Mouse (Mus musculus) heart, adult 18-20 months (tissue): ENCODE data around the gene Scfd1. TPM values are rescaled to one million over a fixed set of nuclear protein-coding genes. Genes with fewer than 3 reads are reported as not detected.
A peak's percentile ranks its signal among the peaks of the same experiment; 100 is the strongest.

Source experiments
- DNase-seq, 2 experiments: peaks; one replicate each; pipeline ENCODE4 v3.0.0; 2021 to 2022; ENCODE audit warnings: mixed read lengths in 1 of 2
- long read RNA-seq, 2 experiments: library from polyadenylated mRNA; stranded (forward); transcript quantifications; one replicate each; pipeline ENCODE4 v2.0.0; 2021
- total RNA-seq, 2 experiments: library from RNA; stranded (reverse); gene quantifications; 2 replicates each; pipeline ENCODE4 v1.2.3; 2021

Scfd1 gene
- total RNA-seq, result 10 to 100 TPM; 21.1 to 23.9 TPM
- long read RNA-seq, experiment 1, transcript Scfd1-201 (25 exons, 2,096 nt), result major isoform, 22 of 23 reads
- long read RNA-seq, experiment 1, partial matches to known transcripts, result 0 of 23 reads
- long read RNA-seq, experiment 1, other reads (novel, unspliced or antisense), result 1 of 23 reads
- long read RNA-seq, experiment 2, transcript Scfd1-201 (25 exons, 2,096 nt), result major isoform, 6 of 6 reads
- long read RNA-seq, experiment 2, partial matches to known transcripts, result 0 of 6 reads
- long read RNA-seq, experiment 2, other reads (novel, unspliced or antisense), result 0 of 6 reads

GRCm38 (mm10) chr12:51377003-51377887, at the start of gene Scfd1:
Scfd1 (plus strand) TSS chr12:51377510.
- DNase-seq, result peak; percentile 93 to 96

DNA sequence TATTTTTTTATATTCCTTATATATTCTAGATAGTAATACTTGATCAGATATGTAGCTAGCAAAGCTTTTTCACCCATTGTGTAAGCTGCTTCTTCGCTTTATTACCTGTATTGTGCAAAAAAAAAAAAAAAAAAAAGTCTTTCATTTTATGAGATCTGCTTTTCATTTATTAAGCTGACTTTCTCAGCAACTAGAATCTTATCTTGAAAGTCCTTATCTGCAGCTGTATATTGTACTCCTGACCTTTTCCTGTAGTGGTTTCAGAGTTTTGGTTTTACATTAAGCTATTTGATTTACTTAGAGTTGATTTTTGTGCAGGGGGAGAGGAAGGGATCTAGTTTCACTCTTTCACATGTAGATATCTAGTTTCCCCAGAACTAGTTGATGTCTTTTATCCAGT, 40.3 kb upstream of the Scfd1 start:
- DNase-seq, result no peak

DNA sequence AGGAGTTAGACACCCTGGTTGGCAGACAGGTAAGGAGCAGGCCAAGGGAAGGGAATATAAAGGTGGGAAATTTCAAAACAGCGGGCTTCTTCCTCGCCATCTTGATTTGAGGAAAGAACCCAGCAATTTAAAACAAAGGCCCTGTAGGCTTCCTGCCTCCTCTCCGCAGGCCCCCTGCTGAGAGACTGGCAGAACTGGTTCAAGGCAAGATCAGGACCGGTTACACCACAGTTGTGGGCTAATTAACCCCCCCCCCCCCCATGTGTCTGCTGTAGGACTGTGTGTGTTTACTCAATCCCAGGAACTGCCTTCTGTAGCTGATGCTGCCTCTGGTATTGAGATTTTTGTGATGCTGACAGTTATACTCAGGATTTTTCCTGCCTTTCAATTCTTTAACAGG, 31.2 kb upstream of the Scfd1 start:
- no peak for DNase-seq

- peak; percentile 91 to 94 for DNase-seq
Measured at GRCm38 (mm10) chr12:51347988-51348697, 29.2 kb upstream of the Scfd1 start, which contains the start of gene G2e3. G2e3 (plus strand) TSS chr12:51348061.

DNA sequence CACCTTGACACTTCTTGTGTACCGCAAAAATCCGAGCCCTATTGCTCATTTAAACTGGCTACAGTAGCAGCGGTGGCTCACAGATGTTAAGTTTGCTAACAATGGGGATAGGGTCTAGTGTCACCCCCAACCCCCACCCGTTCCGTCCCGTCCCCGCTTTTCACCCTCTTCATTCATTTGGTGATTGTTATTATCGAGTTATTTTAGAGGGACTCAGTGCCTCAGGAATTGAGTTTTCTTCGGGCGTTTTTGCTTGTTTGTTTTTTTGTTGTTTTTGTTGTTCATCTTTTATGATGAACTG, 28.7 kb upstream of the Scfd1 start:
- DNase-seq, result no peak

GRCm38 (mm10) chr12:51355296-51355695, 22.0 kb upstream of the Scfd1 start:
- DNase-seq, result no peak

GRCm38 (mm10) chr12:51361294-51361693, 16.0 kb upstream of the Scfd1 start:
- DNase-seq, result no peak

DNA sequence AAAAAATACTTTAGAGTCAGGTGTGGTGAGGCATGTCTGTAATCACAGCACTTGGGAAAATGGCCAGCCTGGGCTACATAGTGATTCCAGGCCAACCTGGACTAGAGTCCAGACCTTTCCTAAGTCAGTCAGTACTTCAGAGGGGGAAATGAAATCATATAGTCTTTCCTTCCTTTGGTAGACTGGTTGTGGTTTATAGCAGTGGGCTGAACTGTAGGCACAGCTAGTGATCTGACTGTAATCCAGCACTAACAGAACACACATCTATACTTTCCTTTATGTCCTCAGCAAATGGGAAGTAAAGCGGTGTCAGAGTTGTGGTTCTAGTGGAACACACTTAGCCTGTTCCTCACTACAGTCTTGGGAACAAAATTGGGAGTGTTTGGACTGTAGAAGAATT, 14.4 kb upstream of the Scfd1 start:
- DNase-seq, result no peak

DNA sequence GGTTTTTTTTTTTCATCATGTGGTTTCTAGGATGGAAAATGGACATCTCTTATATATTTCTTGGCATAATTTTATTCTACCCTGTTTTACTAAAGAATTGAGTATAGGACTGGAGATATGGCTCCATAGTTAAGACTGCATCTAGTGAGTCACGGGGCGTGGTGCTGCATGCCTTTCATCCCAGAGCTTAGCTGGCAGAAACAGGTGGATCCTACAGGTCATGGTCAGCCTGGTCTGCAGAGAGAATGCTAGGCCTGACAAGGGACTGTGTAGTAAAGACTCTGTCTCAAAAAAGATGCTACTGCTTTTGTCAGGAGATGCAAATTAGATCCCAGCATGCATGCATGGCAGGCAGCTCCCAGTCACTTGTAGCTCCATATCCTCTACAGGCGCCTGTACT, 8.8 kb upstream of the Scfd1 start:
- DNase-seq, result no peak

DNA sequence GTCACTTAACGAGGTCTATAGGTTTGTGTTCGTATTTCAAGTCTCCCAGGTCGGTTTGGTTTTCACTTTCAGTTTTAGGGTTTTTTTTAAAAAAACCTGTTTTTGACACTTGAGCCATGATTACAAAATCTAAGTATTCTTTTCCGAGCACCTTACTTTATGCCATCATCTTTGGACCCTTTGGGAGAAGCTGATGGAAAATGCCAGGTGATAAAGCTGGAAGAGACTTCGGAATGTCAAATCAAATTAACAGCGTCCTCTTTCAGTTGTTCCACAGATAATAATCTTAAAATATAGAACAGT, 529 bp downstream of the Scfd1 start:
- no peak for DNase-seq

DNA sequence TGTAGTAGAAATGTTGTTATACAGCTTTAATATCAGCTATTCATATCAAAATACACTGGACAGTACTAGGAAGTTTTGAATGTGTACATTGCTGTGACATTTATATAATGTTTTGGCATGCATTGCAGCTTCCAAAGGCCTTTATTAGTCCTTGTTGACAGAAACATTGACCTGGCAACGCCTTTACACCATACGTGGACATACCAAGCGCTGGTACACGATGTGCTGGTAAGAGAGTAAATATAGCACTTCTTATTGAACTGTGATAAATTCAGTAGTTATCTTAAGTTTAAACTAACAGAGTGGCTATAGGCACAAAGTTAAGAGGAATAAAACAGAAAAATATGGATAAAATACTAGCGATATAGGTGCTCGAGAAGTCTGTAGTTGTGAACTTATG, 22.6 kb downstream of the Scfd1 start:
- DNase-seq, result no peak

- DNase-seq, result peak in 1 of 2 experiments; percentile 8
Measured at GRCm38 (mm10) chr12:51402060-51402698, 24.9 kb downstream of the Scfd1 start.

- no peak for DNase-seq
Measured at GRCm38 (mm10) chr12:51403987-51404586, 26.8 kb downstream of the Scfd1 start.

GRCm38 (mm10) chr12:51411362-51411761, 34.1 kb downstream of the Scfd1 start:
- no peak for DNase-seq

DNA sequence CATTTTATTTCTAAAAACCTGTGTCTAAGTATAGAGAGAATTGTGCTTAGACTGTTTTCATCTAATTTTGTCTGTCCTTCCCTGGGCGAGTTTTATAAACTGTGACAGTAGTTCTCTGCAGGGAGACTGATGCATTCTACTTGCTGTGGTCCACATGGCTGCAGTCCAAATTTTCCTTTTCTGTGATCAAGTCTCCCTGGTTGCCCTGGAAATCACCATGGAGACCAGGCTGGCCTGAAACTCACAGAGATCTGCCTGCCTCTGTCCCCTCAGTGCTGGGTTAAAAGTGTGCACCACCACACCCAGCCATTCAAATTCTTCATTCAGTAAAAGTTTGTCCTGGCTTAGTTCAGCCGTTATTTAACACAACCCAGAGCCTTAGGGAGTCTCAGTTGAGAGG, 60.2 kb downstream of the Scfd1 start:
- DNase-seq, result no peak

GRCm38 (mm10) chr12:51438311-51438710, 61.0 kb downstream of the Scfd1 start:
- DNase-seq, result no peak

DNA sequence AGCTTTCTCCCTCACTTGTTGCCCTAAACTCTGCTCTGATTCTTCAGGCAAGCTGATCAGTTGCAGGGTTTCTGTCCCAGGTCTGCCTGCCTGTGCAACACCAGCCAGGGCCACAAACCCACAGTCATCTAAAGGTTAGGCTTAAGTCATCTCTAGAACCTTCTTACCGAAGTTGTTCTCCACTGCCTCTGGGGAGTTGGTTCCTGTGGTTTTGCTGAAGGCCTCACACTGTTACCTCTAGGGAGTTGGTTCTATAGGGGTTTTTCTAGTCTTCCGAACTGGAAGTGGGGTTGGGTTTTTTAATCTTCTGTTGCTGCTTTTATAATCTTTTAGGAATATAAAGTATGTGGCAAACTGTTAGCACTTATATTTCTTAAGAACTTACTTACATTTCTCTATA, 72.0 kb downstream of the Scfd1 start:
- no peak for DNase-seq

DNA sequence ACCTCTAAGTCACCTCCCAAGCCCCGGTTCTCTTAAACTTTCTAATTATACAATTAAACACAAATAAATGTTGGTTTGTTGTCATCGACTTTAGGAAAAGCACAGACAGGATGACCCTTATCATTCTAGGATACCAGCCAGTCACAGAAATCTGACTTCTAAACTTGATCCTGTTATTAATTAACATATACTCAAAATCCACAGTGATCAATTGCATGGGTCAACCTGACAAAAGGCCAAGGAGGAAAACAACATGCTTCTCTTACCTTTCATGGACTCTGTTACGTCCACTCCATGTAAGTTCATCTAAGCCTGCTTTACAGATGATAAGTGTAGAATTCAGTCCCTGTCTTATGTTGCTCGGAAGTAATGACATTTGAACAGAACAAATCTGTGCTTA, 93.6 kb downstream of the Scfd1 start:
- no peak for DNase-seq

DNA sequence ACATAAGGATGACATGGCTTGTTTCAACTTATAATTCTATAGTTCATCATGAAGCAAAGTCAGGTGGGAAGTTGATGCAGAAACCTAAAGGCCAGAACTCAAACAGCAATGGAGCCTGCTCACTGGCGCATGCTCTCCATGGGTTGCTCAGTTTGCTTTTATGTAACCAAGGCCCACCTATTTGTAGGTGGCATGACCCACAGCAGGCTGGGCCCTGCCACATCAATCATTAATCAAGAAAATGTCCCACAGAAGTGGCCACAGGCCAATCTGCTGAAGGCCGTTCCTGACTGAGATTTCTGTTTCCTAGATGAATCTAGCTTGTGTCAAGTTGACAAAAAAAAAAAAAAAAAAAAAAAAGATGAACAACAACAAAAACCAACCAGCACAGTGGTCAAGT, 103.9 kb downstream of the Scfd1 start:
- no peak for DNase-seq

DNA sequence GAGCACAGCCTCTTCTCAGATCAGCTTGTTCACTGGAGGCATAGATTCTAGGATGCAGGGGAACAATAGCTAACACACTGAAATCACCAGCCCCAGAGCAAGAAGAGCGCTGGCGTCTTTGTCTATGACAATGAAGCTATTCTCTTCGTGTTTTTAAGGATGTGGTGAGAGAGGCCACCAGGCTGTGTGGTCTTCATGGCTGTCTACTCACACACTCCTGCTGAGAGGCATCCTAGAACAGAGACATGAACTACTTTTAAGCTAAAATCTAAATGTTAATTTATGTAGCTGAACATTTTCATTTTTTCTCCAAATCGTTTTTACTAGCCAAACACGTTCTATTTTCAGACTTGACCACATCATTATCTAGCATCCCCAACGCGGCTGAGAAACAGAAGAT, 114.7 kb downstream of the Scfd1 start:
- DNase-seq, result no peak

GRCm38 (mm10) chr12:51493476-51493875, 116.2 kb downstream of the Scfd1 start:
- DNase-seq, result no peak

- DNase-seq, result no peak
Measured at GRCm38 (mm10) chr12:51494641-51495040, 117.3 kb downstream of the Scfd1 start.
